Mouse (Mus musculus): Measurements from ENCODE around the gene Fnbp1. TPM values are rescaled to one million over a fixed set of nuclear protein-coding genes. Genes with fewer than 3 reads are reported as not detected.

The Fnbp1 gene
- 100 to 1,000 TPM in 1 of 2 experiments, 10 to 100 TPM in 1; 93.4 to 165 TPM for polyA plus RNA-seq (2017; shearing (Covaris generic))

DNA sequence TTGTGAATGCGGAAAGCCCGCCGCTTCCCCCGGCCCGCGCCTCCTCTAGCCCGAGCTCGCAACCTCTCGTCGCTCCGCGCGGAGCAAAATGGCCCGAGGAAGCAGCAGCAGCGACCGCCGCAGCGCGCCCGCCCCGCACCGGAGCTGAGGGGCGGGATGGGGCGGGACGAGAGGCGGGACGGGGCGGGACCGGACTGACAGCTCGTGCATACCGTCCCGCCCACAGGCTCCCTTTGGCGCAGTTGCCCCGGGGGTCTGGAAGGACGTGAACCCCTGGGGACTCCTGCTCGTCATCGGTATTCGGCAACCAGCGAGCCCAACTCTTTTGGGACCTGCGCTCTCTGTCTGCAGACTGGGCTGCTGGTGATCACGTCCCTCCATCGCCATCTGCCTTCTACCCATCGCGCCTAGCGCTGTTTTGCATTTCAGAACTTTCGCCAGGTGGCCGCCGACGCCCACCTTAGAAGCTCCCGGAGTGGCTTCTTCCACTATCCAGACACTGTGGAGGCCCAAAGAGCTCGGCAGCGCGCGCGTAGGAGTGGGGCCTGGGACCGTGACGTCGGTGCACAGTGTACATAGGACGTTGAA, at the start of gene Fnbp1:
Fnbp1 (minus strand) TSS at position 142 of the 588 bp plus-strand sequence.

DNA sequence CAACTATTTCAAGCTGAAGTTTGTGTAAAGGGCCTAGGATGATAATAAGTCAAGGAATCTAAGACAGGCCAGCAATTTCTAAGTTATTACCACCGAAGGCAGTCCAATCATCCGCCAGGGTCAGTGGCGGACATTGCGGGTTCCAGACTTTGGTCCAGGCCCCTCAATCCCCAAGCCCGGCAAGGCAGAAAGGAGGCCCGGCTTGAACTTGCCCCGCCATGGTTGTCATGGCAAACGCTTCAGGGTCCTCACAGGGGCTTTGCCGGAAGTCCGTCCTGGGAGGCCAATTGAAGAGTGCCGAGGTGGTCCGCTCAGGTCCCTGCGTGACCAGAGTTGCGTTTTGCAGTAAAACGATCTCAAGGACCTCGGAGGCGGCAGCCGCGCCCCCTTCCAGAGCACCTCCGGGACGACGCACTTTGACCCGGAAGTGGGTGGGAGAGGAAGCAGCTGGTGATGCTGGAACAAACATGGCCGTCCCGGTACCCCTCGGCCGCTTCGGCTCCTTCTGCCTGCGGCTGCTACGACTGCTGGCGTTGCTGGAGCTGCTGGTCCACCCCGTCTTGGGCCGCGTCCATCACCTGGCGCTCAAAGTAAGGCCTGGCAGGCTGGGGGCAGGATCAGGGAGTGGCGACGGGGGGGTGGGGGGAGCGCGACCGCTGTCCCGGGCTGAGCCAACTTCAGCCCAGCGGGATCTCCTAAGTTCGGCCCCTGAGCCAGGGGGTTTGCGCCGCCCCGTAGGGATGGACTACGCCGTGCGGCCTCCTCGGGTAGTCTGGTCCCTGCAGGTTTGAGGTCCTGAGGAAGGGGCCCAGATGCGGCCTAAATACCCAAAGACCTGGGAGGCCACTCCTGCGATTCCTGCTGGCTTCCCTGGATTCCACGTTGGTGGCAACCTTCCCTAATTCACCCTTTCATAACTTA, 10.3 kb upstream of the Fnbp1 start, which contains the start of gene Gpr107:
Gpr107 (plus strand) TSS at position 425 of the 921 bp plus-strand sequence.

DNA sequence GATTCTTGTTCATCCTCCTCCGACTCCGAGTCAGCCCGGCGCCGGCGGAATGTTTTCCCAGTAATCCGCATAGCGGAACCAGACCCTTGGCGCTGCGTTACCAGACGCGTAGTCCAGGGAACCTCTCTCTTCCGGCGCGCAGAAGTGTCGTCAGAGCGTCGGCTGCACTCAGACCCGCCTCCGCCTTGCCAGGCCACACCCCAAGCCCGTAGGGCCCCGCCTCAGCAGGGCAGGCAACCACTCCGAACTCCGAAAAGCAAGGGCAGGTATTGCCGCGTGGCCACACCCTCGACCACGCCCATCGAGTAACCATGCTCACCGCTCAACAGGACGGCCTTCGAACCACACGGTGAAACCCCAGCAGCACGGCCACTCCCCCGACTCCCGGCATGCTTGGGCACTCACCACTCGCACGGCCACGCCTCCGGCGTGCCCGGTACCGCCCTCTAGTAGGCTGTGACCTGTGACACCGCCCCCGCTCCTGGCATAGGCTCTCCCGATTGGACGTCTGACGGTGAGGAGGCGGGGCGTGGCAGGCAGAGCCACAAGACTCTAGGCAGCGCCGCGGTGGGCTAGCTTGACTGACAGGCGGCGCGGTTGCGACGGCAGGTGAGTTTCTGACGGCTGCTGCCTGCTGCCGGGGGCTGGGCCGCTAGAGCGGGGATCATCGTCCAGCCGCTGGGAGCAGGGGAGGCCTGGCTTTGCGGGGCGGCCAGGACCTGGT, 159.9 kb downstream of the Fnbp1 start, which contains the start of the genes BC005624 and Usp20:
BC005624 (minus strand) TSS at position 412 of the 724 bp plus-strand sequence.
Usp20 (plus strand) TSS at position 490 of the 724 bp plus-strand sequence.

Other genes starting within 250 kb of the Fnbp1 start
- under 1 TPM in 1 of 2 experiments, not detected in 1; 0.59 TPM for gene Ptges, start 212.1 kb downstream of the Fnbp1 start, polyA plus RNA-seq (2017; shearing (Covaris generic))
- 10 to 100 TPM; 16.7 to 27.7 TPM for gene Tor1b, start 189.0 kb downstream of the Fnbp1 start, polyA plus RNA-seq (2017; shearing (Covaris generic))
- 10 to 100 TPM; 85.3 to 92.4 TPM for gene Tor1a, start 174.1 kb downstream of the Fnbp1 start, polyA plus RNA-seq (2017; shearing (Covaris generic))
- gene BC005624, start 159.8 kb downstream of the Fnbp1 start, polyA plus RNA-seq (2017; shearing (Covaris generic)): 10 to 100 TPM; 59.7 to 61.9 TPM
- 10 to 100 TPM; 21.6 to 35.7 TPM for gene Usp20, start 159.7 kb downstream of the Fnbp1 start, polyA plus RNA-seq (2017; shearing (Covaris generic))
- 10 to 100 TPM; 45.6 to 75.9 TPM for gene Gpr107, start 10.3 kb upstream of the Fnbp1 start, polyA plus RNA-seq (2017; shearing (Covaris generic))
- under 1 TPM; 0.24 to 0.87 TPM for gene Ncs1, start 103.8 kb upstream of the Fnbp1 start, polyA plus RNA-seq (2017; shearing (Covaris generic))
- 1 to 10 TPM in 1 of 2 experiments, under 1 TPM in 1; 0.16 to 2.1 TPM for gene Hmcn2, start 172.4 kb upstream of the Fnbp1 start, polyA plus RNA-seq (2017; shearing (Covaris generic))